Mouse (Mus musculus) small intestine, adult 2 months (tissue): ENCODE measurements around the gene Eif1. TPM values are rescaled to one million over a fixed set of nuclear protein-coding genes. Genes with fewer than 3 reads are reported as not detected.
"Not testable (repeated sequence)": the region's sequence is repeated elsewhere in the genome, so short reads cannot be mapped to it uniquely, and the experiment has no call there.

ENCODE experiments used
- H3K27ac ChIP-seq: fragments of 200-500 bp; 2 replicates; pipeline ENCODE4 v1.5.1; 2012; ENCODE audit warnings: low read depth, low read length, control low read depth, inconsistent platforms; ENCODE audit not compliant: insufficient read depth
- H3K27me3 ChIP-seq: fragments of 200-500 bp; 2 replicates; pipeline ENCODE4 v1.6.1; 2012; ENCODE audit warnings: mild to moderate bottlenecking, moderate library complexity, low read length, inconsistent platforms; ENCODE audit not compliant: control insufficient read depth, insufficient read depth
- H3K36me3 ChIP-seq: fragments of 200-500 bp; 2 replicates; pipeline ENCODE4 v1.6.1; 2012; ENCODE audit warnings: mild to moderate bottlenecking, low read length, control low read depth, inconsistent platforms; ENCODE audit not compliant: control insufficient read depth, insufficient read depth
- H3K4me1 ChIP-seq: fragments of 200-500 bp; 2 replicates; pipeline ENCODE4 v1.6.1; 2012; ENCODE audit warnings: low read length, inconsistent platforms, mixed read lengths; ENCODE audit not compliant: control insufficient read depth, insufficient read depth, insufficient read length
- H3K4me3 ChIP-seq: fragments of 200-500 bp; 2 replicates; pipeline ENCODE4 v1.5.1; 2012; ENCODE audit warnings: low read depth, mild to moderate bottlenecking, control low read depth, inconsistent platforms, low read length, moderate library complexity
- CTCF ChIP-seq: fragments of 200-500 bp; IDR thresholded peaks from 2 replicates; pipeline ENCODE4 v1.5.1; 2012; ENCODE audit warnings: low read depth, mild to moderate bottlenecking, control low read depth, inconsistent platforms, low read length, moderate library complexity, mixed read lengths; ENCODE audit not compliant: insufficient replicate concordance, insufficient read length; ENCODE audit errors: extremely low read depth
- POLR2A ChIP-seq: fragments of 200-500 bp; IDR thresholded peaks from 2 replicates; pipeline ENCODE4 v1.6.1; 2012; ENCODE audit warnings: low read depth, mild to moderate bottlenecking, control low read depth, inconsistent platforms, low read length, moderate library complexity
- WGBS: fragments of 180-500 bp; shearing (Covaris S2); methylation state at CpG from one replicate; pipeline ENCODE4 v1.1.7; 2018; 5-methylcytosine and 5-hydroxymethylcytosine counted together
- polyA plus RNA-seq: library from polyadenylated mRNA; depleted of rRNA; stranded (reverse); fragments of >200 nt; gene quantifications from 2 replicates; pipeline ENCODE4 v1.2.3, GENCODE M21; 2012

The Eif1 gene
- polyA plus RNA-seq, 1 experiment, result 102 TPM

DNA sequence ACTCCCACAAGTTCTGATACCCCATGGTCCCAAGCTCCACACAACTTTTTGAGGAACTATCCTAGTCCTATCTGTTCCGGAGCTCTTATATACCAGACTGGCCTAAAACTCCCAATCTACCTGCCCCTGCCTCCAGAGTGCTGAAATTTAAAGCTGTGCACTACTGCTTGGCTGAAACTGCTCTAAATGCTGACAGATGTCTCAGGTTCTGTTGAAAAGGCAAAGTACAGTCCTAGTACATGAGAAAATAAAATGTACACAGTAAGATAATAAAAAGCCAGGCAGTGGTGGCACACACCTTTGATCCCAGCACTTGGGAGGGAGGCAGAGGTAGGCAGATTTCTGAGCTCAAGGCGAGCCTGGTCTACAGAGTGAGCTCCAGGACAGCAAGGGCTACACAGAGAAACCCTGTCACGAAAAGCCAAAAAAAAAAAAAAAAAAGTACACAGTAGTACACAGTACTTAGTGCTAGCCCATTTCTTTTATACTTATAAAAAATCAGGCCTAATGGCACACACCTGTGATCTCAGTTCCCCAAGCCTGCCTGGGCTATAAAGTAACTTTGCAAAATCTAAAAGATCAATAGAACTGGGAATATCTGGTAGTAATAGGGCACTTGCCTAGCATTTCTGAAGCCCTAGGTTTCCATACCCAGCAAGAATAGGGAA lies 3.0 kb downstream of the Eif1 start:
- WGBS, result 36% methylated on average over 3 of the region's 3 CpGs
- no peak overlapping the region for H3K4me3 ChIP-seq
- H3K4me1 ChIP-seq, result peaks cover 3% of the 10 kb centered on the region; the same call in 1 of the 2 replicates
- peaks cover 20% of the 10 kb centered on the region for H3K36me3 ChIP-seq
- peak overlapping the region; percentile 40 for H3K27ac ChIP-seq
- no peak for TF ChIP-seq CTCF
- no peak for TF ChIP-seq POLR2A
- H3K27me3 ChIP-seq, result no peaks in the 10 kb centered on the region

DNA sequence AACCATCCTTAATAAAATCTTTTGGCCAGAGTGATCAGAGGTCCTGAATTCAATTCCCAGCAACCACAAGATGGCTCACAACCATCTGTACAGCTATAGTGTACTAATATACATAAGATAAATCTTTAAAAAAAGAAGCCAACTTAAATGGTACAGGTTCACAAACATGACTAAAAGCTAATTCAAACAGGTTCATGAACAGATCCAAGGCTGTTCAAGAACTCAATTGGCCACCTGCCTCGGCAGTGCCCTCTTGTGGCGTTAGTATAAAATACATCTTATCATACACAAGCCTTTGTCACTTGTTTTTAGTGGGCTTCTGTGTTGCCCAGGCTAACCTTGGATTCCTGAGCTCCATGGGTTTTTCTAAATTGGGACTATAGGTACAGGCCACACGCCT lies 3.9 kb downstream of the Eif1 start:
- Histone ChIP-seq H3K27ac (no peak overlapping the region), H3K27me3 (no peaks in the 10 kb centered on the region), H3K36me3 (peaks cover 20% of the 10 kb centered on the region), H3K4me3 (no peak overlapping the region), H3K4me1 (peaks cover 3% of the 10 kb centered on the region; the same call in 1 of the 2 replicates)
- TF ChIP-seq POLR2A (no peak), CTCF (peak; percentile 55; the same call in 1 of the 2 replicates)
- 25% methylated on average over 3 of the region's 3 CpGs for WGBS

DNA sequence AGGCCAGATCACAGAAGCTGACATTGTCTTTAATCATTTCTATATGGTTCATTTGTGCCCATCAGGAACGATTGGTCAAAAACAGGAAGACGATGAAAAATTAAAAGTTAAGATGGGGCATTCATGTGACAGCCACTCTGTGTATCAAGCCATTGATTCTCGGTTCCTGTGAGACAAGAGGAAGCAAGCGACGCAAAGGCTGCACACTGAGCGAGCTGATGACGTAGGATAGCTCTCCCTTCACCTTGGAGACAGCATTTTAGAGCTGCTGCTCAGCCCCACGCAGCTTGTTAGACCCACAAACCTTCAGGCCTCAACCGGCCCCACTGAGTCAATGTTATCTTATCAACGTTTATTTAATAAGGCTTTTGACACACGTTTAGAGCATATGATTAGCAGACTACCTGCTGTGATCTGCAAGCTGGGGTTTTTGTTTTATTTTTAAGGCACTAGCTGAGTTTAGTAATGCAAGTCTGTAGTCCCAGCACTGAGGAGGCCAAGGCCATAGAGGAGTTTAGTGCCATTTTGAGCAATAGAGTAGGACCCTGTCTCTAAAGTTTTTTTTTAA lies 5.5 kb downstream of the Eif1 start:
- no peak overlapping the region for H3K4me3 ChIP-seq
- no peak overlapping the region for H3K27ac ChIP-seq
- no peaks in the 10 kb centered on the region for H3K27me3 ChIP-seq
- H3K36me3 ChIP-seq, result peaks cover 20% of the 10 kb centered on the region
- WGBS, result 62% methylated on average over 11 of the region's 11 CpGs
- TF ChIP-seq CTCF, result no peak
- no peak for TF ChIP-seq POLR2A
- peaks cover 3% of the 10 kb centered on the region; the same call in 1 of the 2 replicates for H3K4me1 ChIP-seq

DNA sequence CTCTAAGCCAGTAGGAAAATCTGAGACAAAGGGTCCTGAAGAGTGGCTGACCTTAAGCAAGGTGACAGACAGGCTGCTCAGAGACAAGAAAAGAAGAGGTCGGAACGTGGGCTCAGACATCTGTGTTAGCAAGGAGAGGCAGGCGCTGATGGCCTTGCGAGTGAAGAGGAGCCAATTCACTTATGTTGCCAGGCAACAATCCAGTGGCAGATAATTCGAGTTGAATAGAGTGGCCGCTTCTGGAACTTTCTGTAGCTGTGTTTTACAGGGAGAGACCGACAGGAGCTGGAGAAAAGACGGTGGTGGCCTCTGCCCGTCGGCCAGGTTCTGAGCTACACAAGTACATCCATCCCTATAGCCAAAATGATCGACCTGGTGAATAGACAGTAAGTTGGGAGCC lies 7.6 kb downstream of the Eif1 start:
- no peaks in the 10 kb centered on the region for H3K27me3 ChIP-seq
- TF ChIP-seq POLR2A, result no peak
- no peak for TF ChIP-seq CTCF
- H3K4me1 ChIP-seq, result peaks cover 2% of the 10 kb centered on the region; the same call in 1 of the 2 replicates
- 79% methylated on average over 11 of the region's 11 CpGs for WGBS
- no peak overlapping the region for H3K4me3 ChIP-seq
- no peak overlapping the region for H3K27ac ChIP-seq
- H3K36me3 ChIP-seq, result peaks cover 4% of the 10 kb centered on the region

DNA sequence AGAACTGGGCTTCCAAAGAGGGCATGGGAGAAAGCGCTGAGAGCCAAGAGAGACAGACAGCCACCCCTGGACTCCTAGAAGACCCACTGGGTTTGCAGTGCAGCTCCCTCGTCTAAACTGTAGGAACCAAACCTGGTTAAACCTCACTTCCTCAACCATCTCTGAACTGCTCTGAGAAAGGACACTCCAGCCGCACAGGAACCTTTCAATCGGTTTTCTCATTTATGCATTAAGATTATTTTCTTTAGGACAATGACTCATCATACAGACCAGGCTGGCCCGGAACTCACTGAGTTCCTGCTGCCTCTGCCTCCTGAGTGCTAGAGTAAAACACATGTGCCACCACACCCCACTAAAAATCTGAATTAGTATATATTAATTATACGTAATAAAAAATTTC lies 8.1 kb downstream of the Eif1 start:
- H3K27me3 ChIP-seq, result no peaks in the 10 kb centered on the region
- no peak overlapping the region for H3K4me3 ChIP-seq
- WGBS, result 63% methylated on average over 6 of the region's 6 CpGs
- H3K36me3 ChIP-seq, result peaks cover 2% of the 10 kb centered on the region; the same call in 1 of the 2 replicates
- H3K4me1 ChIP-seq, result no peaks in the 10 kb centered on the region
- no peak overlapping the region for H3K27ac ChIP-seq
- TF ChIP-seq CTCF, result no peak
- no peak for TF ChIP-seq POLR2A

DNA sequence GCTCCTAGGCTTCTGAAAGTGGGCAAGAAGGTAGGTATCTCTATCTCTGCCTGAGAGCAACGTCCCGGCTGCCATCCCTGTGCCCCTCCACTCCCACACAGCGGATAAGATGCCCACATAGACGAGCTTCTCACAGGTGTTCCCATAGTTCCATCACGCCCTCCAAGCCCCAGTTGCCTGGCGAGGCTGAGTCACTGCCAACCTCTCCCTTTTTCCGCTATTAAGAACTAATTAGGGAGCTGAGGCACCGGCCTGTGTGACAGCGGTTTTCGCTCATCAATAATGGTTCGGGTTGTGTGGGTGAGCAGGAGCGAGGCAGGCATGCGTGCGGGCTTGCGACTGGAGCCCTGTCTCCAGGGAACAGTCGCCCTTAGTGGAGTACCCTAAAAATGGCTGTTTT lies 10.6 kb downstream of the Eif1 start:
- Histone ChIP-seq H3K4me1 (no peaks in the 10 kb centered on the region), H3K27ac (no peak overlapping the region), H3K36me3 (no peaks in the 10 kb centered on the region), H3K27me3 (no peaks in the 10 kb centered on the region), H3K4me3 (no peak overlapping the region)
- no peak for TF ChIP-seq POLR2A
- no peak for TF ChIP-seq CTCF
- WGBS, result 59% methylated on average over 16 of the region's 16 CpGs

DNA sequence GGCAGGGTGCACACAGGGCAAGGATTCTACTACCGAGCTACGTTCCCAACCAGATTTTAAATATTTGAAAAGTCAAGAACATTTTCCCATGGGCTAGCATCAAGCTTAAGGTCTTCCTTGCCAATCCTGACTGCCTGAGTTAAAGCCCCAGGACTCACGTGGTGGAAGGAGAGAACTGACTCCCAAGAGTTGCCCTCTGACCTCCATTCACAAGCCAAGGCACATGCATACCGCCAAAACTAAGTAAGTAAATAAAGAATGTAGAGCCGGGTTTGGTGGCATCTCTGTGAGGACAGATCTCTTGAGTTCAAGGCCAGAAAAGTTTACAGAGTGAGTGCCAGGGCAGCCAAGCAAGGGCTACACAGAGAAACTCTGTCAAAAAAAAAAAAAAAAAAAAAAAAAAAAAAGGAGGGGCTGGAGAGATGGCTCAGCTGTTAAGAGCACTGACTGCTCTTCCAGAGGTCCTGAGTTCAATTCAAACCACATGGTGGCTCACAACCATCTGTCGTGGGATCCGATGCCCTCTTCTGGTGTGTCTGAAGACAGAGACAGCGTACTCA lies 11.2 kb downstream of the Eif1 start:
- WGBS, result 47% methylated on average over 8 of the region's 8 CpGs
- not testable (repeated sequence) for H3K36me3 ChIP-seq, H3K4me1 ChIP-seq, H3K4me3 ChIP-seq, H3K27me3 ChIP-seq, H3K27ac ChIP-seq
